Mouse (Mus musculus): Measurements from ENCODE around the gene Fgd5.

DNA sequence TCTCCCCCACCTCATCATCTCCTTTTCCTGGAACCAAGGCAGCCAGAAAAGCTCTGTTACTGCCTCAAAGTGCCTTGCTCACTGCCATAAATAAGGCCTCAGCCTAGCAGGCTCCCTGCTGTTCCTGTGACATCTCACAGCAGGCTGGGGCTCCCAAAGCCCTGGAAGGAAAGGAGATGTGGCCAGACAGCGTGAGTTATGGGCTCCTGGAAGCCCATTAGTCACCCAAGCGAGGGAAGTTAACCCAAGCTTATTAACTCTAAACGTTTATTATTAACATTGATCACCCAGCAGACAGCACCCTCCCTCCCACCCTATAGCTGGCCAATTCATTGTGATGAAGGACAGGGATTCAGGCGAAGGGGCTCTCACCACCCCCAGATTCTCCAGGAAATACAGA, 15.2 kb upstream of the Fgd5 start:
- no peak for TF ChIP-seq CTCF (IDR thresholded peaks at IDR 0.05; ENCODE audit: control insufficient read depth, insufficient read depth, insufficient replicate concordance, low read depth, low read length)
- TF ChIP-seq POLR2A (IDR thresholded peaks at IDR 0.05; ENCODE audit: control insufficient read depth, low read depth, low read length): no peak

Data from testis, adult 2 months (tissue).